Mouse (Mus musculus) frontal cortex, postnatal 25 days (tissue): ENCODE results near the gene Ltbp1.

Experiments used
- DNase-seq, 2 experiments: peaks; one replicate each; pipeline ENCODE4 v3.0.0; 2022; ENCODE audit warnings: low spot score in 2 of 2

Ltbp1 gene

GRCm38 (mm10) chr17:75284876-75285708 is 279.7 kb downstream of the Ltbp1 start:
- no peak for DNase-seq

- DNase-seq: no peak
Measured at GRCm38 (mm10) chr17:75292986-75293385, 287.6 kb downstream of the Ltbp1 start.

- no peak for DNase-seq
Measured at GRCm38 (mm10) chr17:75293725-75294124, 288.4 kb downstream of the Ltbp1 start.

- no peak for DNase-seq
Measured at GRCm38 (mm10) chr17:75300908-75301307, 295.5 kb downstream of the Ltbp1 start.

- no peak for DNase-seq
Measured at GRCm38 (mm10) chr17:75304807-75305420, 299.5 kb downstream of the Ltbp1 start.

- DNase-seq: no peak
Measured at GRCm38 (mm10) chr17:75305714-75306113, 300.3 kb downstream of the Ltbp1 start.

- DNase-seq: no peak
Measured at GRCm38 (mm10) chr17:75307070-75308011, 302.0 kb downstream of the Ltbp1 start.

GRCm38 (mm10) chr17:75317106-75317505 is 311.7 kb downstream of the Ltbp1 start:
- no peak for DNase-seq

GRCm38 (mm10) chr17:75323229-75323628 is 317.9 kb downstream of the Ltbp1 start:
- DNase-seq: no peak

- DNase-seq: no peak
Measured at GRCm38 (mm10) chr17:75323766-75324165, 318.4 kb downstream of the Ltbp1 start.

- DNase-seq: no peak
Measured at GRCm38 (mm10) chr17:75328102-75328639, 322.8 kb downstream of the Ltbp1 start.

GRCm38 (mm10) chr17:75330366-75330765 is 325.0 kb downstream of the Ltbp1 start:
- DNase-seq: no peak

GRCm38 (mm10) chr17:75331421-75331951 is 326.1 kb downstream of the Ltbp1 start:
- no peak for DNase-seq

GRCm38 (mm10) chr17:75332289-75332688 is 326.9 kb downstream of the Ltbp1 start:
- no peak for DNase-seq

- DNase-seq: no peak
Measured at GRCm38 (mm10) chr17:75333011-75333410, 327.6 kb downstream of the Ltbp1 start.

- no peak for DNase-seq
Measured at GRCm38 (mm10) chr17:75333759-75334158, 328.4 kb downstream of the Ltbp1 start.

- no peak for DNase-seq
Measured at GRCm38 (mm10) chr17:75335649-75336048, 330.3 kb downstream of the Ltbp1 start.

GRCm38 (mm10) chr17:75341227-75341626 is 335.9 kb downstream of the Ltbp1 start:
- no peak for DNase-seq

- DNase-seq: no peak
Measured at GRCm38 (mm10) chr17:75345116-75345515, 339.7 kb downstream of the Ltbp1 start.

GRCm38 (mm10) chr17:75347414-75347813 is 342.0 kb downstream of the Ltbp1 start:
- DNase-seq: no peak

- DNase-seq: peak; percentile 9 to 11
Measured at GRCm38 (mm10) chr17:75349109-75349508, 343.7 kb downstream of the Ltbp1 start.

GRCm38 (mm10) chr17:75349602-75350001 is 344.2 kb downstream of the Ltbp1 start:
- no peak for DNase-seq
